Mouse (Mus musculus) forebrain, embryonic 12.5 days (tissue): Measurements from ENCODE around the gene Bag3. TPM values are rescaled to one million over a fixed set of nuclear protein-coding genes. Genes with fewer than 3 reads are reported as not detected.

Experiments
- ATAC-seq: fragments of 200-750 bp; cut with Nextera tagmentation; 2 replicates; pipeline ENCODE4 v1.8.0; 2017; ENCODE audit warnings: moderate TSS enrichment; ENCODE audit not compliant: low FRiP score
- H3K27ac ChIP-seq: fragments of 300-500 bp; sonication (generic); 2 replicates; pipeline ENCODE4 v1.5.1; 2016; ENCODE audit warnings: mild to moderate bottlenecking
- H3K27me3 ChIP-seq: fragments of 300-500 bp; sonication (generic); 2 replicates; pipeline ENCODE4 v1.6.1; 2016; ENCODE audit warnings: mild to moderate bottlenecking
- H3K36me3 ChIP-seq: fragments of 300-500 bp; sonication (generic); replicated peaks from 2 replicates; pipeline ENCODE4 v1.6.1; 2016; ENCODE audit warnings: mild to moderate bottlenecking
- H3K4me1 ChIP-seq: fragments of 300-500 bp; sonication (generic); 2 replicates; pipeline ENCODE4 v1.6.1; 2016
- H3K4me2 ChIP-seq: fragments of 300-500 bp; sonication (generic); 2 replicates; pipeline ENCODE4 v1.6.1; 2016; ENCODE audit warnings: mild to moderate bottlenecking, moderate library complexity
- H3K4me3 ChIP-seq: fragments of 300-500 bp; sonication (generic); replicated peaks from 2 replicates; pipeline ENCODE4 v1.5.1; 2016; ENCODE audit warnings: mild to moderate bottlenecking
- H3K9ac ChIP-seq: fragments of 300-500 bp; sonication (generic); 2 replicates; pipeline ENCODE4 v1.6.1; 2016; ENCODE audit warnings: mild to moderate bottlenecking
- H3K9me3 ChIP-seq: fragments of 300-500 bp; sonication (generic); 2 replicates; pipeline ENCODE4 v1.6.1; 2016
- WGBS: fragments of 180-500 bp; shearing (Covaris S2); methylation state at CpG from one replicate; pipeline ENCODE4 v1.1.7; 2016; 5-methylcytosine and 5-hydroxymethylcytosine counted together
- polyA plus RNA-seq: library from polyadenylated mRNA; unstranded; fragments of >200 nt; fragmentation: Nextera tagmentation; extraction: Ambion mirVana; gene quantifications from 2 replicates; pipeline ENCODE4 v1.2.1, GENCODE M21; 2016

Gene Bag3
- 3.0 and 3.6 TPM in 2 replicates for polyA plus RNA-seq

GRCm38 (mm10) chr7:128523349-128523961 lies at the start of gene Bag3:
Bag3 (plus strand) TSS chr7:128523616.
- Histone ChIP-seq H3K27me3 (peaks cover 33% of the 10 kb centered on the region), H3K9ac (peak within 1 kb of the TSS; percentile 54), H3K4me3 (peak within 1 kb of the TSS; percentile 46), H3K36me3 (no peaks in the 10 kb centered on the region), H3K4me1 (peaks cover 13% of the 10 kb centered on the region), H3K9me3 (no peaks in the 10 kb centered on the region), H3K27ac (peak within 1 kb of the TSS; percentile 56), H3K4me2 (peak within 1 kb of the TSS; percentile 83)
- peak; percentile 88 for ATAC-seq
- under 1% methylated on average over 46 of the region's 46 CpGs for WGBS

- Histone ChIP-seq H3K36me3 (no peaks in the 10 kb centered on the region), H3K4me2 (peak overlapping the region; percentile 29; the same call in 1 of the 2 replicates), H3K9ac (no peak overlapping the region), H3K27me3 (no peaks in the 10 kb centered on the region), H3K9me3 (no peaks in the 10 kb centered on the region), H3K4me1 (no peaks in the 10 kb centered on the region), H3K4me3 (peak overlapping the region; percentile 10; the same call in 1 of the 2 replicates), H3K27ac (no peak overlapping the region)
- peak; percentile 77 for ATAC-seq
- WGBS: 35% methylated on average over 10 of the region's 10 CpGs
Measured at GRCm38 (mm10) chr7:128474322-128474721, 49.1 kb upstream of the Bag3 start.

- Histone ChIP-seq H3K9ac (no peak overlapping the region), H3K4me1 (no peaks in the 10 kb centered on the region)
- 96% methylated on average over 3 of the region's 3 CpGs for WGBS
Measured at GRCm38 (mm10) chr7:128488986-128489385, 34.4 kb upstream of the Bag3 start.

GRCm38 (mm10) chr7:128494546-128494945 lies 28.9 kb upstream of the Bag3 start:
- no peak overlapping the region for H3K4me3 ChIP-seq
- H3K9me3 ChIP-seq: no peaks in the 10 kb centered on the region
- H3K4me1 ChIP-seq: no peaks in the 10 kb centered on the region
- H3K4me2 ChIP-seq: no peak overlapping the region
- WGBS: 94% methylated on average over 5 of the region's 5 CpGs
- H3K36me3 ChIP-seq: no peaks in the 10 kb centered on the region
- no peak overlapping the region for H3K9ac ChIP-seq
- H3K27ac ChIP-seq: no peak overlapping the region
- ATAC-seq: no peak
- H3K27me3 ChIP-seq: no peaks in the 10 kb centered on the region

More at GRCm38 (mm10) chr7:128488986-128489385, 34.4 kb upstream of the Bag3 start:
- Histone ChIP-seq H3K27me3 (no peaks in the 10 kb centered on the region), H3K36me3 (no peaks in the 10 kb centered on the region), H3K27ac (no peak overlapping the region), H3K4me3 (no peak overlapping the region), H3K4me2 (no peak overlapping the region), H3K9me3 (peaks cover 20% of the 10 kb centered on the region)
- no peak for ATAC-seq

- 88% methylated on average over 6 of the region's 6 CpGs for WGBS
- H3K4me1 ChIP-seq: no peaks in the 10 kb centered on the region
- H3K36me3 ChIP-seq: no peaks in the 10 kb centered on the region
- H3K4me3 ChIP-seq: no peak overlapping the region
- no peaks in the 10 kb centered on the region for H3K27me3 ChIP-seq
- ATAC-seq: no peak
- no peak overlapping the region for H3K9ac ChIP-seq
- no peaks in the 10 kb centered on the region for H3K9me3 ChIP-seq
- H3K4me2 ChIP-seq: no peak overlapping the region
- no peak overlapping the region for H3K27ac ChIP-seq
Measured at GRCm38 (mm10) chr7:128499801-128500200, 23.6 kb upstream of the Bag3 start.

GRCm38 (mm10) chr7:128504091-128504490 lies 19.3 kb upstream of the Bag3 start:
- Histone ChIP-seq H3K4me2 (no peak overlapping the region), H3K4me3 (no peak overlapping the region), H3K9ac (no peak overlapping the region), H3K36me3 (no peaks in the 10 kb centered on the region), H3K27ac (no peak overlapping the region), H3K9me3 (no peaks in the 10 kb centered on the region), H3K4me1 (no peaks in the 10 kb centered on the region), H3K27me3 (no peaks in the 10 kb centered on the region)
- no peak for ATAC-seq
- 88% methylated on average over 6 of the region's 6 CpGs for WGBS

- no peak for ATAC-seq
- no peak overlapping the region for H3K4me3 ChIP-seq
- H3K9me3 ChIP-seq: no peaks in the 10 kb centered on the region
- H3K27me3 ChIP-seq: no peaks in the 10 kb centered on the region
- H3K27ac ChIP-seq: no peak overlapping the region
- H3K36me3 ChIP-seq: no peaks in the 10 kb centered on the region
- 80% methylated on average over 5 of the region's 5 CpGs for WGBS
- H3K4me2 ChIP-seq: no peak overlapping the region
- peaks cover 7% of the 10 kb centered on the region for H3K4me1 ChIP-seq
- no peak overlapping the region for H3K9ac ChIP-seq
Measured at GRCm38 (mm10) chr7:128511936-128512335, 11.5 kb upstream of the Bag3 start.

- no peak overlapping the region for H3K27ac ChIP-seq
- no peaks in the 10 kb centered on the region for H3K9me3 ChIP-seq
- H3K9ac ChIP-seq: no peak overlapping the region
- H3K36me3 ChIP-seq: no peaks in the 10 kb centered on the region
- no peaks in the 10 kb centered on the region for H3K27me3 ChIP-seq
- WGBS: 36% methylated on average over 7 of the region's 7 CpGs
- peaks cover 7% of the 10 kb centered on the region for H3K4me1 ChIP-seq
- H3K4me2 ChIP-seq: no peak overlapping the region
- H3K4me3 ChIP-seq: no peak overlapping the region
- ATAC-seq: no peak
Measured at GRCm38 (mm10) chr7:128513512-128513911, 9.9 kb upstream of the Bag3 start.

GRCm38 (mm10) chr7:128514341-128514740 lies 9.1 kb upstream of the Bag3 start:
- no peak overlapping the region for H3K27ac ChIP-seq

GRCm38 (mm10) chr7:128516346-128516745 lies 7.1 kb upstream of the Bag3 start:
- 73% methylated on average over 4 of the region's 4 CpGs for WGBS
- ATAC-seq: no peak
- H3K4me2 ChIP-seq: no peak overlapping the region

More at GRCm38 (mm10) chr7:128514341-128514740, 9.1 kb upstream of the Bag3 start:
- H3K4me2 ChIP-seq: no peak overlapping the region
- no peak overlapping the region for H3K9ac ChIP-seq
- H3K9me3 ChIP-seq: no peaks in the 10 kb centered on the region
- peaks cover 7% of the 10 kb centered on the region for H3K4me1 ChIP-seq
- ATAC-seq: no peak
- WGBS: 52% methylated on average over 4 of the region's 4 CpGs
- no peaks in the 10 kb centered on the region for H3K36me3 ChIP-seq
- H3K27me3 ChIP-seq: no peaks in the 10 kb centered on the region
- H3K4me3 ChIP-seq: no peak overlapping the region

GRCm38 (mm10) chr7:128519316-128520050 lies 3.9 kb upstream of the Bag3 start:
- peaks cover 28% of the 10 kb centered on the region for H3K27me3 ChIP-seq
- H3K9me3 ChIP-seq: no peaks in the 10 kb centered on the region
- no peak overlapping the region for H3K4me3 ChIP-seq
- H3K4me1 ChIP-seq: peaks cover 12% of the 10 kb centered on the region
- WGBS: 77% methylated on average over 16 of the region's 16 CpGs
- no peak overlapping the region for H3K9ac ChIP-seq
- H3K4me2 ChIP-seq: no peak overlapping the region
- no peaks in the 10 kb centered on the region for H3K36me3 ChIP-seq
- ATAC-seq: no peak
- H3K27ac ChIP-seq: no peak overlapping the region

More at GRCm38 (mm10) chr7:128516346-128516745, 7.1 kb upstream of the Bag3 start:
- Histone ChIP-seq H3K4me1 (peaks cover 7% of the 10 kb centered on the region), H3K9ac (no peak overlapping the region), H3K27me3 (0 out of 2 replicates have a peak, but pooled peaks cover under 1% of the 10 kb centered on the region), H3K4me3 (no peak overlapping the region), H3K27ac (no peak overlapping the region), H3K36me3 (no peaks in the 10 kb centered on the region), H3K9me3 (no peaks in the 10 kb centered on the region)

- peaks cover 18% of the 10 kb centered on the region for H3K4me1 ChIP-seq
- 3% methylated on average over 51 of the region's 51 CpGs for WGBS
- H3K9me3 ChIP-seq: no peaks in the 10 kb centered on the region
- H3K27ac ChIP-seq: peak overlapping the region; percentile 56; the same call in 1 of the 2 replicates
- H3K27me3 ChIP-seq: peaks cover 35% of the 10 kb centered on the region
- peak; percentile 47; the same call in 1 of the 2 replicates for ATAC-seq
- H3K36me3 ChIP-seq: no peaks in the 10 kb centered on the region
- H3K4me2 ChIP-seq: peak overlapping the region; percentile 83
- peak overlapping the region; percentile 54 for H3K9ac ChIP-seq
- peak overlapping the region; percentile 46 for H3K4me3 ChIP-seq
Measured at GRCm38 (mm10) chr7:128523962-128524581, 656 bp downstream of the Bag3 start.
